Comparison of ENCODE assay signal across 22 mouse cellular contexts in genomic region chr4:111607826-111608500, GRCm38 (mm10).
DNase-seq lines count a peak whose midpoint lies in the region; ATAC-seq and TF ChIP-seq lines count a peak whose summit lies in the region.
"Had no signal": no experiment of that assay in that cellular context is flagged by ENCODE, and none has a peak within 500 bp of the region (broad histone marks: within the 10 kb centered on the region; RNA-seq: fewer than 3 reads in every experiment).

No protein-coding gene starts in this region.

- TF ChIP-seq POLR2A in brain, embryonic 14.5 days (IDR thresholded peaks at IDR 0.05; ENCODE audit: borderline replicate concordance, extremely low read depth, insufficient read depth, insufficient read length, poor library complexity, severe bottlenecking): no peak

- WGBS in midbrain, postnatal 0 days: 82% methylated on average over 8 of the region's 8 CpGs
- 87% methylated on average over 8 of the region's 8 CpGs for WGBS in midbrain, embryonic 10.5 days

- no peaks in the 10 kb centered on the region for H3K27me3 ChIP-seq in midbrain, postnatal 0 days (ENCODE audit: insufficient read depth, low read length)
- no peaks in the 10 kb centered on the region for H3K27me3 ChIP-seq in midbrain, embryonic 10.5 days (ENCODE audit: low read depth, poor library complexity, severe bottlenecking)
- H3K27me3 ChIP-seq: embryonic facial prominence, embryonic 12.5 days; forebrain, embryonic 12.5 days had no signal

- no peaks in the 10 kb centered on the region for H3K4me1 ChIP-seq in midbrain, postnatal 0 days (ENCODE audit: insufficient read depth, low read length)
- no peaks in the 10 kb centered on the region for H3K4me1 ChIP-seq in midbrain, embryonic 10.5 days
- H3K4me1 ChIP-seq: embryonic facial prominence, embryonic 12.5 days; forebrain, embryonic 10.5 days; forebrain, embryonic 12.5 days had no signal

- H3K27ac ChIP-seq in midbrain, postnatal 0 days (ENCODE audit: low read depth, low read length): no peak overlapping the region
- no peak overlapping the region for H3K27ac ChIP-seq in midbrain, embryonic 10.5 days (replicated peaks)
- H3K27ac ChIP-seq: embryonic facial prominence, embryonic 12.5 days; forebrain, embryonic 10.5 days; forebrain, embryonic 12.5 days had no signal

- DNase-seq in frontal cortex, postnatal 25 days (ENCODE audit: low spot score in 2 of 2): no peak
- DNase-seq in midbrain, postnatal 0 days (ENCODE audit: low spot score): peak; percentile 17
- DNase-seq in midbrain, embryonic 10.5 days (ENCODE audit: low spot score): no peak
- peak; percentile 16 for DNase-seq in brain, embryonic 14.5 days (ENCODE audit: low read depth)
- DNase-seq in testis, postnatal 14 days (ENCODE audit: low spot score): no peak
- DNase-seq: adrenal gland, adult 2 months; adrenal gland, postnatal 10 days; adrenal gland, postnatal 25 days; cerebellum, adult 11 months; cerebellum, adult 18-20 months; cerebellum, adult 8-10 months; cerebellum, adult 9-11 months; cerebellum, postnatal 14 days; cerebellum, postnatal 36 days; embryo, embryonic 11 days had no signal

- H3K4me3 ChIP-seq in midbrain, postnatal 0 days (ENCODE audit: low read depth, low read length): no peak overlapping the region
- H3K4me3 ChIP-seq in midbrain, embryonic 10.5 days: no peak overlapping the region
- H3K4me3 ChIP-seq: embryonic facial prominence, embryonic 12.5 days; erythroblast, embryonic 14.5 days; forebrain, embryonic 10.5 days; forebrain, embryonic 12.5 days had no signal

- peak; percentile 75 for ATAC-seq in frontal cortex, adult (ENCODE audit: low TSS enrichment)
- ATAC-seq in midbrain, postnatal 0 days (ENCODE audit: low FRiP score): no peak
- ATAC-seq: forebrain, embryonic 14.5 days; forebrain, embryonic 16.5 days had no signal

- no peak for TF ChIP-seq CTCF in midbrain, postnatal 0 days (IDR thresholded peaks at IDR 0.05)
- TF ChIP-seq CTCF in brain, embryonic 14.5 days (IDR thresholded peaks at IDR 0.05; ENCODE audit: borderline replicate concordance, extremely low read depth, insufficient read depth, insufficient read length): no peak

- no peak overlapping the region for H3K4me2 ChIP-seq in midbrain, postnatal 0 days (ENCODE audit: low read depth, low read length, poor library complexity, severe bottlenecking)
- H3K4me2 ChIP-seq: embryonic facial prominence, embryonic 12.5 days; forebrain, embryonic 12.5 days had no signal

- no peaks in the 10 kb centered on the region for H3K36me3 ChIP-seq in midbrain, postnatal 0 days (ENCODE audit: insufficient read depth, low read length)
- H3K36me3 ChIP-seq in midbrain, embryonic 10.5 days: no peaks in the 10 kb centered on the region
- H3K36me3 ChIP-seq: embryonic facial prominence, embryonic 12.5 days; forebrain, embryonic 10.5 days; forebrain, embryonic 12.5 days had no signal

- H3K9ac ChIP-seq in midbrain, postnatal 0 days (replicated peaks; ENCODE audit: low read length, poor library complexity, severe bottlenecking): no peak overlapping the region
- H3K9ac ChIP-seq: embryonic facial prominence, embryonic 12.5 days; forebrain, embryonic 12.5 days had no signal

- H3K9me3 ChIP-seq in midbrain, postnatal 0 days (ENCODE audit: low read length): no peaks in the 10 kb centered on the region
- no peaks in the 10 kb centered on the region for H3K9me3 ChIP-seq in midbrain, embryonic 10.5 days (replicated peaks)
- H3K9me3 ChIP-seq: embryonic facial prominence, embryonic 12.5 days; forebrain, embryonic 10.5 days; forebrain, embryonic 12.5 days had no signal

Comparison
In these comparisons a context has a peak if more than half of its experiments do, and no peak if none do; other contexts are left out.
1. DNase-seq: peak in midbrain, postnatal 0 days (single experiment) and brain, embryonic 14.5 days (single experiment); none in frontal cortex, postnatal 25 days (0 of 2), midbrain, embryonic 10.5 days (single experiment) and testis, postnatal 14 days (single experiment).